Mouse (Mus musculus): ENCODE measurements around the gene 1700020A23Rik.

The 1700020A23Rik gene

DNA sequence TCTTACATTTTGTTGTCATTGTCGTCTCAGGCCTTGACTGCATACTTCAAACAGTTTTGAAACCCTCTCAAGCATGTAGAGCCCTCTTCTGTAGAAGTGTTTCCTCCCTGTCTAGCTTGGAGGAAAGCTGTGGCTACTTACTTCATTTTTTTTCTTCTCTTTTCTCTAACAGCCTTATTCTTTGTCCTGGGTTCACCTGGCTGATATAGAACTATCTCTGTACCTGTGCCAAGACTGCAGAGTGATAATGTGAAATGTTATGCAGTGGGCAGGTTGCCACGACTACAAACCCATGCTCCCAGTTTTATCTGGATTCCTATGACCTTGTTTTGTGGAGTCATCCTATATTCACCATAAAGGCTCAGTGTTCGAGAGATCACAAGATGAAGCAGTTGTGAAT is 25.4 kb downstream of the 1700020A23Rik start:
- TF ChIP-seq GATA4 (IDR thresholded peaks at IDR 0.05; ENCODE audit: insufficient replicate concordance, low read length) = no peak

DNA sequence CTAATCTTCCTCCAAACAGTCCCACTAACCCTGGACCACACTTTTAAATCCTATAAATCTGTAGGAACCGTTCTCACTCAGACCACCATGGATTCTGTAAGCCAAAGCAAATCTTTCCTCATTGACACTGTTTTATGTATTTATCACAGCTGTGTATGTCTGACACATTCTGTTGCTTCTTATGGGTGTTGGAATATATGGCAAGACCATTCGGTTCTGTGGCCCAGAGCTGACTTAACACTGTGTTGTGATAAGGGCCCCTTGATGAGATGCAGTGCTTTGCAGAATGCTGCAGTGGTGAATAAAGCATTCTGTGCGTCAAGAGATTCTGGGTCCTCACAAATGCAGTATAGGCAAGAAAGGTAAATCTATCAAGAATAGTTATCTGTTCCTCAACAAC is 27.1 kb downstream of the 1700020A23Rik start:
- TF ChIP-seq GATA4 (IDR thresholded peaks at IDR 0.05; ENCODE audit: insufficient replicate concordance, low read length) = no peak

DNA sequence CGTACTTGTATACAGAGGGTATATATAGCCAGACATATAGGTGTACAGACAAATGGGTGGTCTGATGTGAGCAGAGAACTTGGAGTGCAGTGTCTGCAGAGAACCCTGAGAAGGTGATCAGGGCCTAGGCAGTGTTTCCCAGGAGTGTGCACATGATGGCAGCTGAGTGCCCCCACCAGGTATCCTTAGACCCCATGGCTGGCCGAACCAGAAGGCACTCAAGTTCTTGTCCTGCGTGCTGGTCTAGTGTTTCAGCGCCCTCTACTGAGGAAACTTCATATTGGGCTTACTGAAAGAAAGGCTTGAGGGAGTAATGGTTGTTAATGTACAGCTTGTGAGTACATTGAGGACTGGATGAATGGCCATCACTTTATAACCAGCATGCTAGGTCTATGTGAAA is 28.1 kb downstream of the 1700020A23Rik start:
- no peak for TF ChIP-seq GATA4 (IDR thresholded peaks at IDR 0.05; ENCODE audit: insufficient replicate concordance, low read length)

DNA sequence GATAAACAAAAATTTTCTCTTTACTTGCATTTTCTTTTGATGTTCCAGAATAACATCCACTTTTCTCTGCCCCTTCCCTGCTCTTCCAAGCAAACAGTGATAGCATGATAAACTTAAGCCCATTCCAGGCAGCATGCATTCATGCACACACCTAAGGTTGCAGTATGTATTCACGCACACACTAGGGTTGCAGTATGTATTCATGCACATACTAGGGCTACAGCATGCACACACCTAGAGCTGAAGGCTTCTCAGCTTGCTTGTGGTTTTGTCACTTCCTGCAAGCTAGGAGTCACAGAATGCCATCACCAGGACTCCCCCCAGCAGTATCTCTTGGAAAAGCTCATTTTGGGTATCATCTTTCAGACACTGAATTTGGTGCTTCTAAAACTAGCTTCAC is 31.7 kb downstream of the 1700020A23Rik start:
- TF ChIP-seq GATA4 (IDR thresholded peaks at IDR 0.05; ENCODE audit: insufficient replicate concordance, low read length) = no peak

GRCm38 (mm10) chr2:130438861-130439260 is 33.8 kb downstream of the 1700020A23Rik start:
- no peak for TF ChIP-seq GATA4 (IDR thresholded peaks at IDR 0.05; ENCODE audit: insufficient replicate concordance, low read length)

DNA sequence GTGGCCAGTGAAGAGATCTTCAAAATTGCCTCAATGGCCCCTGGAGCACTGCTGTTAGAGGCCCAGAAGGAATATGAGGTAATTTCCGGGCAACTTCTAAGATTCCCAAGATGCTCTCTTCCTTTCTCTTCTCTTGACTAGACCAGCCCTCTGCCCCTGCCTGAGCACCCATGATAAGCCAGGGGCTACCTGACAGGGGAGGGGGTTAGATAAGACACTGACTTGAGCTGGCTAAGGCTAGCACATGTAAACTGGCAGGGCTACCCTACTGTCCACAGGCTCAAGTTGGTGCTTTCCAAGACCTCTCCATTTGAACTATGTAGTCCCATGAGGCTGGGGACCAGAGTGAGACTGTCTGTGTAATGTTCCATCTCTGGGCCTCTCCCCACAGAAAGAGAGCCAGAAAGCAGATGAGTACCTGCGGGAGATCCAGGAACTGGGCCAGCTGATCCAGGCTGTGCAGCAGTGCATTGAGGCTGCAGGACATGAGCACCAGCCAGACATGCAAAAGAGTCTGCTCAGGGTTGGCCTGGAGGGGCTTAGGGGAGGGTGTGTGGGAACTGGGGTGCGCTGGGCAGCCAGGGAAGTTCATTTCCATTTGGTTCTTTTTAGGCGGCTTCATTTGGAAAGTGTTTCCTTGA is 34.9 kb downstream of the 1700020A23Rik start:
- TF ChIP-seq GATA4 (IDR thresholded peaks at IDR 0.05; ENCODE audit: insufficient replicate concordance, low read length) = no peak

- TF ChIP-seq GATA4 (IDR thresholded peaks at IDR 0.05; ENCODE audit: insufficient replicate concordance, low read length) = no peak
Measured at GRCm38 (mm10) chr2:130442162-130442561, 37.1 kb downstream of the 1700020A23Rik start.

DNA sequence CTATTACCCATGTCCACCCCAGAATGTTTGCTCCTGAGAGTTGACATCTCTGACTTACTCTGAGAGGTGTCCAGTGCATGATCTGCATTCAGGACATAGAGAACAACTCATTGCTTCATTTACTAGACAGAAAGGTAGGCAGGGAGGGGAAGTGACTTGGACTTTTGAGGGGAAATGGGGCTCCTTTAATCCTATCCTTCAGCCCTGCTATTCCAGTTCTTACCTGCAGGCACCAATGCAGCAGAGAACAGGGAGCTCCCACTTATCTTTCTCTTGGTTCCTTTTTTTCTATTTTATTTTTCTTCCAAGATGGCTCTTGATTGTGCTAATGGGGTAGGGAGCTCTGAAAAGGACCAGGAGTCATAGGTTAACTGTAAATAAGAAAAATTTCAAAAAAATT is 43.4 kb downstream of the 1700020A23Rik start:
- TF ChIP-seq GATA4 (IDR thresholded peaks at IDR 0.05; ENCODE audit: insufficient replicate concordance, low read length) = no peak

DNA sequence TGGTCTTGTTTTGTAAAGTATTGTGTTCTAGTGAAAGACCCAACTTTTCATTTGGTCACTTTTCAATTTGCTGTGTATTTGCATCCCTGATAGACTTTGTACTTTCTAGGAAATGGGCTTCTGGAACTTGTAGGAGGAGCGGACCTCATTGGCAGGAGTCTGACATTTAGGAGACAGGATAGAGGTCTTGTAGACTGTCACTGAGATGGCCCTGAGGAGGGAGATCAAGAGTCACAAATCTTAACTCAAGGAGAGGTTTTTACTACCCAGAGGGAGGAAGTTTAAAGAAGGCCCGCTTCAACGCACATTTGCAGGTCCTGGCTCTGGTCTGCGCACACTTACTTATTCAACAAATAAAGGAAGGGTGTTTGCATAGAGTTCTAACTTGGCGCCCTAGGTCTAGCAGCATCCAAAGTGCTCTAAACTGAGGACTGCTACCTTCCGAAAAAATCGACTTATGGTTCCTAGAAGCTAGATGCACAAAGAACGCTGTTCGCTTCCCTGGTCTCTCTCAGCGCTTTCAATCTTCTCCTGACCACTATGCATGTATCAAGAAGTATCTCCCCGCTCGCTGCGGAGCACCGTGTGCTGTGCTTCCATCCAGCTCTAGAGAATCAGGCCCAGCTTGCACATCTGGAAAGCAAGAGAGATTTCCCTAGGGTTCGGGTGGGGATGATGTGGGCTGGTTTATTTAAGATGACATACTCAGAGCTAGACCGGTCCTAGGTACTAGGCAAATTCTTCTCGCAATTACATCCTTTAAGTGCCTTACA is 44.1 kb downstream of the 1700020A23Rik start:
- TF ChIP-seq GATA4 (IDR thresholded peaks at IDR 0.05; ENCODE audit: insufficient replicate concordance, low read length) = no peak

DNA sequence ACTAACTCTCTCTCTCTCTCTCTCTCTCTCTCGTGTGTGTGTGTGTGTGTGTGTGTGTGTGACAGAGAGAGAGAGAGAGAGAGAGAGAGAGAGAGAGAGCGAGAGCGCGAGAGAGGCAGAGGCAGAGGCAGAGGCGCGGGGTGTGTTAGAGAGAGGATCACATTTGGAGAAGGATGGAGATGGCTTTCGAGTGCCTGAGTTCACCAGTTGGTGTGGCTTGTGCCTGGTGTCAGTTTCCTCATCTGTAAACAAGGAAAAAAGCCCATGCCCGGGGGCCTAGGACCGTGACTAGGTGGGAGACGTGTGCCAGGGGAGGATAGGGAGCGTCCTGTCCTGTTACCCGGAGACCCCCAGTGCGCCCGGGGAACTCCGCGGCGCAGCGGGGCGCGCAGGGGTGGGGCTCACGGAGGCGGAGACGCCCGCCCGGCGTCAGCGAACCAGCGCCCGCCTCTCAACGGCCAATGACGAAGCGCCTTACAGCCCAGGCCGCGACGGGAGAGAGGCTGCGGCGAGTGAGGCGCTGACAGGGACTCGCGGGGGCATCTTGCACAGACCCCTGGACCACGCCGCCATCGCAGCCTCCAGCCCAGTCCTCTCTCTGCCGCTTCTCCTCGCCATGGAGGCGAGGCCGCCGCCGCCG is 44.9 kb downstream of the 1700020A23Rik start, which contains the start of gene Ptpra:
Ptpra (plus strand) TSS at position 485 of the 640 bp plus-strand sequence.
- TF ChIP-seq GATA4 (IDR thresholded peaks at IDR 0.05; ENCODE audit: insufficient replicate concordance, low read length) = no peak

GRCm38 (mm10) chr2:130450434-130450796 is 45.4 kb downstream of the 1700020A23Rik start:
- no peak for TF ChIP-seq GATA4 (IDR thresholded peaks at IDR 0.05; ENCODE audit: insufficient replicate concordance, low read length)

GRCm38 (mm10) chr2:130451086-130451726 is 46.1 kb downstream of the 1700020A23Rik start:
- TF ChIP-seq GATA4 (IDR thresholded peaks at IDR 0.05; ENCODE audit: insufficient replicate concordance, low read length) = no peak

- no peak for TF ChIP-seq GATA4 (IDR thresholded peaks at IDR 0.05; ENCODE audit: insufficient replicate concordance, low read length)
Measured at GRCm38 (mm10) chr2:130451727-130452090, 46.6 kb downstream of the 1700020A23Rik start.

- TF ChIP-seq GATA4 (IDR thresholded peaks at IDR 0.05; ENCODE audit: insufficient replicate concordance, low read length) = no peak
Measured at GRCm38 (mm10) chr2:130452266-130452665, 47.2 kb downstream of the 1700020A23Rik start.

DNA sequence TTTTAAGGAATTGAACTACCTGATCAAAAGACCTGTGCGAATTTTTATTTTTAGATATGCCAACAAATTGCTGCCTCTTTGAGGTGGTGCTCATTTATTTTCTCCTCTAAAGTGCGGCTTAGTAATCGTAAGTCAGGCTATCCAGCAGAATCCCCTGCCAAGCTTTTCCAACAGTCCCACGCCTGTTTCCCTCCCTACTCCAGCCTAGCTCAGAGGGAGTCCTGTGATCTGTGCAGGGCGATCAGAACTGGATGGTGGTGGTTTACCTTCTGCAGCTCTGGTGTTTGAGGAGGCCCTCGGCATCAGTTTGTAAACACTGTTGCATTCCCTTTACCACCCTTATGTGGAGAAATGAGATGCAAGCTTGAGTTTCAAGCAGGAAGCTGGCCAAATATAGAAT is 48.4 kb downstream of the 1700020A23Rik start:
- TF ChIP-seq GATA4 (IDR thresholded peaks at IDR 0.05; ENCODE audit: insufficient replicate concordance, low read length) = no peak

Measured in liver, adult (tissue).